Mouse (Mus musculus) kidney, postnatal 4 days (tissue): ENCODE measurements at regions not wholly inside any gene's neighbourhood (a gene's known extent, or its start where the extent isn't known, plus 50 kb on each side); places are given as distances from the start of the nearest gene placed in this dataset.

Experiments used
- DNase-seq, 2 experiments: peaks; one replicate each; pipeline ENCODE4 v3.0.0; 2021; ENCODE audit warnings: mixed read lengths in 2 of 2

- no peak for DNase-seq
Measured at GRCm38 (mm10) chr2:61922496-61922895, 119.8 kb downstream of the Tbr1 start.

DNA sequence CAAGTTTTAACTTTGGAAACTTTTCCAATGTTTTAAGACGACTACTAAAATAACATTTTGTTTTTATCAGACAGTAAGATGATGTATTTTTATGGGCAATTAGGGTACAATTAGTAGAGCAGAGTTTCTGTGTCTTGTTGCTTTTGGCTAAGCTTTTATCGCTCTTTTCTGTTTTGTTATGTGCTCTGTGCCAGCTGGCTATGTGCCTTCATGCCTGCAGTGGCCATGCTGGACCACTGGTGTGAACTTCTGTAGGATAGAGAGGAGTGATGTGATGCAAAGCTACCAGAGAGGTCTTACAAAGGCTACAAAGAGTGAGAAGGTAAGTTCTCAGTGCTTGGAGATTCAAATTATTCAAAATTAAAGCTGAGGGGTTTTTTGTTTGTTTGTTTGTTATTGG, 108.0 kb upstream of the Slc4a10 start:
- DNase-seq, result peak; percentile 2 to 11

DNA sequence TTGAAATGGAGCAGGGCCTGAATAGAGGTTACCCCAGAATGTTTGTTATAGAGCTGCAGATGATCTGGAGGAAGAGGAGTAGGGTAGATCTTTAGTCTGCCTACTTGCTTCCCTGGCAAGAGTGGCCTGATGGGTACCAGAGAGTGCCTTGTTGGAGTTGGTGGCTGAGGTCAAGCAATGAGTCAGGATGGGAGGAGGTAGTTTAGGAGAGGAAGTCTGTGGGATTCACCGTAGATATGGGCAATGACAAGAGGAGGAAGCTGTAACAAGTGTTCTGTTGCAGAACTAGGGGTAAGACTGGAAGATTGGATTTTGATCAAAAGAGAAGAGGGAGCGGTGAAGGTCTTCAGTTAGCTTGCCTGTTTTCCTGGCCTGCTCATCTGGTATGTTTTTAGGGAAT, 80.3 kb upstream of the Slc4a10 start:
- DNase-seq, result no peak

DNA sequence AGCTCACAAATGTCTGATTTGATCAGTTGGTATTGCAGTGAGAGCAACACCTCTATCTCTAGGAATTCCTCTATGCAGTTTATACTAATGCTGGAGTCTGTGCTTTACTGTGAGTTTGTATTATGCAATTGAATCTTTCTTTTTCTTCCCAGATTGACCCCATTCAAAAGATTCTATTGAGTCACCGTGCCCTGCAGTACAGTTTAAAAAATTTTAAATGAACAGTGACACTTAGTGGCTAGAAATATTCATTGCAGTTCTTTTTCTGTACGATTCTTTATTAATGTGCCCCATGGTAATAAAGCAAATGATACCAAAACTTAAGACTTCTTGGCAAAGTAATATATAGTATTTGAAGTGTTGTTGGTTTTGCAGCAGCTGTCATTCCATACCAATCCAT, 78.5 kb upstream of the Slc4a10 start:
- no peak for DNase-seq

DNA sequence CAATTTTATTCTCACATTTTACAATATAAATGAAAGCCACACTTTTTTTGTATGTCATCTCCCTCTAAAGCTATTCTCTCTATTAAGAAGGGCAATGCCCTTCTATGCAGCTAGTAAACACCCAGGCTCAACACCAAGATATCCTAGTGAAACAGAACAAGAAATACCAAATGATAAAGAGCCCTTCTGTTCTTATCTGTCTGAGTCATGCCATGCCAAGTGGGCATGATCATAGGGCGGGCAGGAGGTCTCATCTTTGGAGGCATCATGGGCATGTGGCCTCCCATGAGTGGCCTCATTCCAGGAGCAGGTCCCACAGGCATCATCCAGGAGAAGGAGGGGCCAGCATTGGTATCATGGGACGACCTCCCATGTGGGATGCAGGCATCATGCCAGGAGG, 76.2 kb upstream of the Slc4a10 start:
- DNase-seq, result peak in 1 of 2 experiments; percentile 2

GRCm38 (mm10) chr2:61984771-61985170, 61.5 kb upstream of the Slc4a10 start:
- DNase-seq, result no peak

DNA sequence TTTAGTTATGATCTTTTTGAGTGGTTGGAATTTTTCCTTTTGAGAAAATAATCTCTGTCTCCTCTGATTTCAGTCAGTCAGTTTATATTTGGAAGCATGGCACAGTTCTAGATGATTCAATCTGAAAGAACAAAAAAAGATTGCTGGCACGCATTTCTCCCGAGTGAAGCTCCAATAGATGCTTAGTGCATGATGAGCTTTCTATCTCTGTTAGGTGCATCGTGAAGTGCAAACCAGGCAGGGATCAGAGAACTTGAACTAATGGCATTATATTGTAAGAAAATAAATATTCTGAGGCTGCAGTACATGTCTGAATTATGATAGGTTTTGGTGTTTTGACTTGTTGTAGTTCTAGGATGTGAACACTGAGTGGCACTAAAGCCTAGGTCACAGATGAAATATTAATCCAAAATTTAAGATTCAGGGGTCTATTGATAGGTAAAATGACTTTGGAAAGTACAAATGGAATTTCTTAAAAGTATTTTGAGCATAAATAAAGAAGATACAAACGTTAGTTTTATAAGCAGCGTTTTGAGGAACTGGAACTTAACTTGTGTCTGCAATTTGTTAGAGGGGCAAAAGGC, 59.2 kb upstream of the Slc4a10 start:
- no peak for DNase-seq
